Mouse (Mus musculus) bone marrow macrophage, adult 2 months (primary cell): ENCODE measurements around the gene Dhx57. TPM values are rescaled to one million over a fixed set of nuclear protein-coding genes. Genes with fewer than 3 reads are reported as not detected.
"Not testable (repeated sequence)": the region's sequence is repeated elsewhere in the genome, so short reads cannot be mapped to it uniquely, and the experiment has no call there.

Experiments
- H3K27ac ChIP-seq: 2 replicates; pipeline ENCODE4 v1.5.1; 2012; ENCODE audit warnings: low read depth, low read length; ENCODE audit not compliant: insufficient read depth
- H3K4me1 ChIP-seq: 2 replicates; pipeline ENCODE4 v1.6.1; 2012; ENCODE audit warnings: low read length; ENCODE audit not compliant: control insufficient read depth, insufficient read depth
- H3K4me3 ChIP-seq: 2 replicates; pipeline ENCODE4 v1.5.1; 2012; ENCODE audit warnings: mild to moderate bottlenecking, low read length, moderate library complexity; ENCODE audit not compliant: insufficient read depth
- CTCF ChIP-seq: IDR thresholded peaks from 2 replicates; pipeline ENCODE4 v1.5.1; 2012; ENCODE audit warnings: low read depth, mild to moderate bottlenecking, low read length, moderate library complexity
- POLR2A ChIP-seq: IDR thresholded peaks from 2 replicates; pipeline ENCODE4 v1.6.1; 2012; ENCODE audit warnings: mild to moderate bottlenecking, low read depth, low read length, borderline replicate concordance
- polyA plus RNA-seq: library from polyadenylated mRNA; stranded (reverse); fragments of >200 nt; gene quantifications from 2 replicates; pipeline ENCODE4 v1.2.4, GENCODE M21; 2012; ENCODE audit not compliant: missing spikeins, insufficient read depth, insufficient read length

Gene Dhx57
- polyA plus RNA-seq, 1 experiment = 16.0 TPM

DNA sequence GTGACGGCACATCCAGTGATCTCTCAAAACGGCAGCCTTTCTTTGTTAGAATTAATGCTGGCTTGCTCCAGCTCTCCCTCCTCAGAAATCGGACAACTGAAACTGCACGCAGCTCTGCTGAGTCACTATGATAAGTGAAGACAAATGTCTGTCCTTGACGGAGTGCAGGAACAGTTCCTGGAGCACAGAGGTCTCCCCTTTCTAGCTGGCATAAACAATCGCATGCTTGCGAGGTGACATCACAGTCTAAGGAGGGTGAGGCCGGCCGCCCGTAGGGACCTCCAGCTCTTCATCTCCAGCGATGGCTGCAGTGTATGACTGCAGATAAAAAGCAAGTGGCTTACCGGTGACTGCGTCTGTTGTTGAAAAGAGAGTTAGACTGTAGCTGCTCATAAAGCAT lies 35.1 kb downstream of the Dhx57 start:
- H3K27ac ChIP-seq = no peak overlapping the region
- no peak for TF ChIP-seq CTCF
- no peak for TF ChIP-seq POLR2A
- peaks cover 18% of the 10 kb centered on the region for H3K4me1 ChIP-seq
- H3K4me3 ChIP-seq = no peak overlapping the region

- Histone ChIP-seq H3K4me1 (peaks cover 18% of the 10 kb centered on the region), H3K4me3 (no peak overlapping the region), H3K27ac (no peak overlapping the region)
- TF ChIP-seq CTCF (no peak), POLR2A (no peak)
Observed at GRCm38 (mm10) chr17:80254421-80254820, 35.9 kb downstream of the Dhx57 start.

GRCm38 (mm10) chr17:80252757-80253525 lies 37.3 kb downstream of the Dhx57 start:
- TF ChIP-seq POLR2A (no peak), CTCF (no peak)
- peak overlapping the region; percentile 85 for H3K27ac ChIP-seq
- H3K4me1 ChIP-seq = peaks cover 18% of the 10 kb centered on the region
- H3K4me3 ChIP-seq = no peak overlapping the region

GRCm38 (mm10) chr17:80243116-80243515 lies 47.2 kb downstream of the Dhx57 start:
- Histone ChIP-seq H3K27ac (no peak overlapping the region), H3K4me1 (peaks cover 2% of the 10 kb centered on the region; the same call in 1 of the 2 replicates), H3K4me3 (no peak overlapping the region)
- TF ChIP-seq CTCF (no peak), POLR2A (no peak)

DNA sequence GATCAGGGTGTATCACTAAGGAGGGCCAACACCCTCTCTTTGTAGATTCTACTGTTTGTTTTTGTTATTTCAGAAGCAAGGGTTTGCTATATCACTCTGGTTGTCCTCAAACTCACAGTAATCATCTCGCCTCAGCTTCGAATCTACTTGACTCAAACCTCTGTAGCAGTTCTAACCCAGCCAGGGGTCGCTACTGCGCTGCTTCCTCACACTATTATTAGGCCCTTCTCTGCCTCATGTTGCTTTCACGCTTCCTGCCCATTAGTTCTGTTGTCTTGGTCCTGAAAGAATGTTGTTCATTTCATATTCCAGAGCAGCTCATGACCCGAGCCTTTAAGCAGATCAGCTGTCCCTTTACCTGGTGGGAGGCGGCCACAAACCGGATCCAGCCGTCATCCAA lies 48.7 kb downstream of the Dhx57 start:
- no peak overlapping the region for H3K27ac ChIP-seq
- H3K4me1 ChIP-seq = peaks cover 8% of the 10 kb centered on the region
- H3K4me3 ChIP-seq = no peak overlapping the region
- TF ChIP-seq POLR2A = no peak
- no peak for TF ChIP-seq CTCF

DNA sequence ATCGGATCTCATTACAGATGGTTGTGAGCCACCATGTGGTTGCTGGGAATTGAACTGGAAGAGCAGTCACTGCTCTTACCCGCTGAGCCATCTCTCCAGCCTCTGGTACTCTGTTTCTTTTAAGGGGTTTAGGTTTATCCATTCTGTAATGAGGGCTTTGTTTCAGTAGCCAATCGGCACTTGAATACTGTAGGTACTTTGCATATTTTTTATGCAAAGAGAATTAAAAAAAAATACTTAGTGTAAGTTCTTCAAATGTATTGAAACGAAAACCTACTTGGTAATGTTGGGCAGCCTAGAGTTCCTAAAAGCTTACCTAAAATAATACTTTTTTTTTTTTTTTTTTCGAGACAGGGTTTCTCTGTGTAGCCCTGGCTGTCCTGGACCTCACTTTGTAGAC lies 52.8 kb downstream of the Dhx57 start:
- no peak overlapping the region for H3K27ac ChIP-seq
- H3K4me3 ChIP-seq = no peak overlapping the region
- no peak for TF ChIP-seq POLR2A
- no peak for TF ChIP-seq CTCF
- H3K4me1 ChIP-seq = peaks cover 23% of the 10 kb centered on the region

GRCm38 (mm10) chr17:80236805-80237204 lies 53.5 kb downstream of the Dhx57 start:
- no peak for TF ChIP-seq CTCF
- no peak for TF ChIP-seq POLR2A
- peaks cover 23% of the 10 kb centered on the region for H3K4me1 ChIP-seq
- peak overlapping the region; percentile 56 for H3K27ac ChIP-seq
- H3K4me3 ChIP-seq = no peak overlapping the region

DNA sequence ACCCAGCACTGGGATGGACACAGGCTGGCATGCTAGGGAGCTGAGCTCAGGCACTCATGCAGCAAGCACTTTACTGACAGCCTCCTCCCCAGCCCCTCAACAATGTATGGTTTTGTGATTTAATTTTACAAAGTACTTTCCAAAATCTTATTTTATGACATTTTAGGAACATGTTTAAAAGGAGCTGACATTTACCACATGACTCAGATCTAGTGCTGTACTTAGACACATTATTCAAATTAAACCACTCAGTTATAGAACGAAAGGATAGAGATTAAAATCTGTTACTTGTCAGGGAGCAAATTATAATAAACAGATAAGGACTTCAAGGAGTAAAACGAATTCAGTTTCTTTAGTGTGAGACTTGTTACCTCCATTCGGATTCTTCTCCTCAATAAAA lies 54.8 kb downstream of the Dhx57 start:
- H3K4me1 ChIP-seq = peaks cover 23% of the 10 kb centered on the region
- no peak overlapping the region for H3K4me3 ChIP-seq
- no peak for TF ChIP-seq POLR2A
- no peak for TF ChIP-seq CTCF
- no peak overlapping the region for H3K27ac ChIP-seq

GRCm38 (mm10) chr17:80234376-80234775 lies 55.9 kb downstream of the Dhx57 start:
- H3K27ac ChIP-seq = no peak overlapping the region

GRCm38 (mm10) chr17:80233844-80234243 lies 56.4 kb downstream of the Dhx57 start:
- no peak overlapping the region for H3K4me3 ChIP-seq
- H3K27ac ChIP-seq = no peak overlapping the region
- peaks cover 29% of the 10 kb centered on the region for H3K4me1 ChIP-seq
- TF ChIP-seq CTCF = no peak
- no peak for TF ChIP-seq POLR2A

More at GRCm38 (mm10) chr17:80234376-80234775, 55.9 kb downstream of the Dhx57 start:
- Histone ChIP-seq H3K4me3 (no peak overlapping the region), H3K4me1 (peaks cover 26% of the 10 kb centered on the region)
- TF ChIP-seq CTCF (no peak), POLR2A (no peak)

GRCm38 (mm10) chr17:80229396-80229795 lies 60.9 kb downstream of the Dhx57 start:
- no peak for TF ChIP-seq CTCF
- TF ChIP-seq POLR2A = no peak
- H3K4me1 ChIP-seq = peaks cover 9% of the 10 kb centered on the region
- H3K27ac ChIP-seq = no peak overlapping the region
- no peak overlapping the region for H3K4me3 ChIP-seq

GRCm38 (mm10) chr17:80225142-80225541 lies 65.1 kb downstream of the Dhx57 start:
- H3K4me1 ChIP-seq = not testable (repeated sequence)
- peak overlapping the region; percentile 70; the same call in 1 of the 2 replicates for H3K27ac ChIP-seq
- peak overlapping the region; percentile 71 for H3K4me3 ChIP-seq
